Mouse (Mus musculus) erythroblast, embryonic 14.5 days (primary cell): Measurements from ENCODE around the gene Clps.

Source experiments
- GATA1 ChIP-seq: IDR thresholded peaks from 2 replicates; pipeline ENCODE4 v1.6.1; 2012; ENCODE audit warnings: low read length, inconsistent platforms, mixed read lengths
- TAL1 ChIP-seq: IDR thresholded peaks from 3 replicates; pipeline ENCODE4 v1.6.1; 2012; ENCODE audit warnings: low read length, inconsistent platforms, mixed read lengths

DNA sequence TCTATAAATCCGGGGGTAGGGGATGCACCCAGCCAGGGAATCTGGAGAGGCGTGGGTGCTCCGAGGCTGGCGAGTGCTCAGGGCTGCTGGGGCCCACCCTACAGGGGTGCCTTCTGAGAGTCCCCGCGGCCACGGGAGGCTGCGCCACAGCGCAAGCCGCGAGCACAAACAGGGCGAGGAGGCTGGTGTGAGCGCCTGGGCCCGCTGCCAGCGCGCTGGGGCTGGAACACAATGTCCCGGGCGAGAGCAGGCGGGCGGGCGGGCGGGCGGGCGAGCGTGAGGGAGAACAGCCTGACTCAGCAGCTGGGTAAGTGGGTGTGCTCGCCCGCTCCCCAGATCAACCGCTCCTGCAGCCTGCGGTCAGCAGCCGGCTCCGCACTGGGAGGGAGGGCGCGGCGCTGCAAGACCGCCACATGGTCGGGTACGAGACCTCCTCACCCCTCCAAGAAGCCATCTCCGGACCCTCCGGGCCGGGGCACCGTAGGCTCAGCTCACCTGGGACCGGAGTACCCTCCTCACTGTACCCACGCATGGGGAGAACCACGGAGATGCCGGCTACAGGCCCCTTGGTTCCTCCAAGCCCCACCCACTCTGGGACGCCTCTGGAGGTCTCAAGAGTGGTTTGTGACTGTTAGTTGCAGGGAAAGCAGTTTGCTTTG is 42.5 kb downstream of the Clps start:
- TF ChIP-seq GATA1, result no peak
- no peak for TF ChIP-seq TAL1
